Mouse (Mus musculus): ENCODE data around the gene Pon3. TPM values are rescaled to one million over a fixed set of nuclear protein-coding genes. Genes with fewer than 3 reads are reported as not detected.
A peak's percentile ranks its signal among the peaks of the same experiment; 100 is the strongest.

Gene Pon3
- polyA plus RNA-seq, 1 experiment from 2014 or later, result 27.7 TPM

DNA sequence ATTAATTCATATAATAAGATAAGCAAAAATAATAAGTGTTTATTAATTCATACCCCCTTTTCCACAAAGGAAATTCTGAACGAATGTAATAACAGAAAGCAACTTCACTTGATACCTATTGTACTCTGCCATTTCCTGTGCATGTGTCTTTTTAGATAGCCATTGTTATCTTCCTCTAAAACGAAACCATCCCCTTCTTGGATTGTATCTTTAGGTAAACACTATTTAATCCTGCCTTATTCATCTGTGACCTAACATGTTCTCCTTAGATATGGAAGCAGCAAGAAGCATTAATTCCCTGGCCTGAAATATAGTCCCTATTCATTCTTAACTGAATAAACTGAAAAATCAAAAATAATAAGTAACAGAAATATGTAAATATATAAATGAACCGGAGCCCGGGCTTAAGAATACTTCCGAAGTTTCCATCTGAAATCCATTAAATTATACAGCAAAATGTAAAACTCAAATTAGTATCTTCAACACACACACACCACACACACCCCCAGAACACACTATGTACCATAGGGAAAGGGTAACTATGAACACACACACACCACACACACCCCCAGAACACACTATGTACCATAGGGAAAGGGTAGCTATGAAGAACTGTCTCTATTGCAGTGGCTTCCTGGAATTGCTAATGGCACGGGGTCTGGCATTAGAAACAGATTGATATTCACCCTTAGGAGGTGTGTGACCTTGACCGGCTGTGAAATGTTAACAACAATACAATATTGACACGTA lies 7.3 kb upstream of the Pon3 start:
- WGBS, result 74% methylated on average over 8 of the region's 8 CpGs
- H3K4me3 ChIP-seq (ENCODE audit: low read length), result no peak overlapping the region
- H3K36me3 ChIP-seq (ENCODE audit: control insufficient read depth, insufficient read depth, low read length), result peaks cover 3% of the 10 kb centered on the region; the same call in 1 of the 2 replicates
- H3K27ac ChIP-seq (ENCODE audit: low read length), result no peak overlapping the region
- ATAC-seq, result no peak
- H3K4me1 ChIP-seq (ENCODE audit: control insufficient read depth, insufficient read depth, low read length), result no peaks in the 10 kb centered on the region
- H3K4me2 ChIP-seq (ENCODE audit: low read depth, low read length), result no peak overlapping the region
- H3K9ac ChIP-seq (ENCODE audit: low read depth, low read length), result no peak overlapping the region
- no peaks in the 10 kb centered on the region for H3K27me3 ChIP-seq (replicated peaks; ENCODE audit: control insufficient read depth, insufficient read depth, low read length)
- H3K9me3 ChIP-seq (ENCODE audit: control insufficient read depth, low read length), result no peaks in the 10 kb centered on the region

DNA sequence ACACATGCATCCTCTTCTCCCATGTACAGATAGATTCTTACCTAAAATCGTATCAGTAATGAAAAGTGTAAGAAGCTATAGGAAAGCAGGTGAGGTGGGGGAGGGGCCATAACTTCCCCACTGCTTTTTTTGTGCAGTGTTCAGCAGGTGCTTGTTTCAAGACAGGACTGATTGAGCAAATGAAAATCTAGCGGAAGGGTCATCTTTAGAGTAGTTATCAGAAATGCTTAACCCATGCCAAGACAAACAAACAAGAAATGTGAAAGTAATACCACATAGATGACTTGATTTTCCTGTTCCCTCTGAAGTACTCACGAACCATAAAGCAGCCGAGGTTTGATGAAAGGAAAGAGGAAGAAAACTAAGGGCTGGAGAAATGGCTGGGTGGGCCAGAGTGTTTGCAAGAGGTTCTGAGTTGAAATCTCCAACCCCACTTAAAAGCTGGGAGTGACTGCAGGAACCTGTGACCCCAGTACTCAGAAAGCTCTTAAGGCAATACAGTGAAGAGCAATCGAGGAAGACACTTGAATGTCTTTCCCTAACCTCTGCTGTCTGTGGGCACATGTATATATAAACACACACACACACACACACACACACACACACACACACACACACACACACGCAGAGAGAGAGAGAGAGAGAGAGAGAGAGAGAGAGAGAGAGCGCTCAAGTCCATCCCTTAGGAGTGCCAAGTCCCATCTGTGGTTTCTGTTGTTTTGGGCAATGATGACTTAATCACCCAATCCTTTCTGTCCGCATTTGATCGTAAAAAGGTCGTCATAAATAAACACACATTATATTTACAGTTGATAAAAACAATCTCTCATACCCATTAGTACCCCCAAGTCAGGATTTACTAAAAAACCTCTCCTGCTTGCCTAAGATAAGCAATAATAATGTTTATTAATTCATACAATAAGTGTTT lies 6.5 kb upstream of the Pon3 start:
- Histone ChIP-seq H3K36me3 (ENCODE audit: control insufficient read depth, insufficient read depth, low read length) (peaks cover 3% of the 10 kb centered on the region; the same call in 1 of the 2 replicates), H3K9ac (ENCODE audit: low read depth, low read length) (no peak overlapping the region), H3K27ac (ENCODE audit: low read length) (no peak overlapping the region), H3K27me3 (replicated peaks; ENCODE audit: control insufficient read depth, insufficient read depth, low read length) (no peaks in the 10 kb centered on the region), H3K4me1 (ENCODE audit: control insufficient read depth, insufficient read depth, low read length) (no peaks in the 10 kb centered on the region), H3K4me3 (ENCODE audit: low read length) (no peak overlapping the region), H3K4me2 (ENCODE audit: low read depth, low read length) (no peak overlapping the region), H3K9me3 (ENCODE audit: control insufficient read depth, low read length) (no peaks in the 10 kb centered on the region)
- no peak for ATAC-seq
- 73% methylated on average over 9 of the region's 10 CpGs for WGBS

DNA sequence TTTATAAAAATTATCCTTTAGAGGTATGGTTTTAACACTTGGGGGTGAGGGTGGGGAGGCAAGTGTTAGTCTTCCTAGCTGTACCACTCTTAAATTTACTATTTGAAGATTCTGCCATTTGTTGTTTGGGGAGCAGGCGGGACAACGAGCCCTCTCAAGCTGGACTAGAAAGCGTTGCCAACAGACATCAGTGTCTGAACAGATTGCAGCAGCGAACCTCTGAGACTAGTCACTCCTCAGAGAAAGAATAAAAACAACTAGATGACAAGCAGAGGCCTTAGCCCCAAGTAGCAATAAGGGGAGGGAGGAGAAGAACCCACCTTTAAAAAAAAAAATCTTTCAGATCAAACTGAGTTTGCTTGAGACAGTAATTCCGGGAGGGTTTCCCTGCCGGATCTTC lies 795 bp downstream of the Pon3 start:
- WGBS, result 43% methylated on average over 6 of the region's 6 CpGs
- ATAC-seq, result peak; percentile 24; the same call in 1 of the 2 replicates
- no peaks in the 10 kb centered on the region for H3K36me3 ChIP-seq (ENCODE audit: control insufficient read depth, insufficient read depth, low read length)
- peaks cover 4% of the 10 kb centered on the region; the same call in 1 of the 2 replicates for H3K4me1 ChIP-seq (ENCODE audit: control insufficient read depth, insufficient read depth, low read length)
- H3K4me2 ChIP-seq (ENCODE audit: low read depth, low read length), result peak overlapping the region; percentile 56
- H3K27me3 ChIP-seq (replicated peaks; ENCODE audit: control insufficient read depth, insufficient read depth, low read length), result no peaks in the 10 kb centered on the region
- H3K9ac ChIP-seq (ENCODE audit: low read depth, low read length), result peak overlapping the region; percentile 70
- no peak overlapping the region for H3K27ac ChIP-seq (ENCODE audit: low read length)
- H3K9me3 ChIP-seq (ENCODE audit: control insufficient read depth, low read length), result no peaks in the 10 kb centered on the region
- H3K4me3 ChIP-seq (ENCODE audit: low read length), result peak overlapping the region; percentile 56

DNA sequence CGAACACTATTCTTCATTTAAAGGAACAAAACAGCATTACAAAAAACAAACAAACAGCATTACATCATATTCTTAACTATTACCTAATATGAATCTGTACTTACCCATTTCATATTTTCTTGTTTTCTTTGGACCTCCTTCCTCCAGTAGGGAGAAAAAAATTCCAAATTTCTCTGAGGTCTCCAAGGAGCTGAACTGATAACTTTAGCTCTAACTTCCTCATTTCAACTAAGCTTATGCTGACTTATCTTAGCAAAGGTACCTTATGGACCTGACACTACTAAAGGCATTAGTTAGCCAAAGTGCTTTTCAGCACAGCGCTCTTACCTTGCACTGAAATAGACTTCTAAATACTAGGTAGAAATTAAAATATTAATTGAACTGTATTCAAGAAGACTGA lies 1.2 kb downstream of the Pon3 start:
- no peaks in the 10 kb centered on the region for H3K9me3 ChIP-seq (ENCODE audit: control insufficient read depth, low read length)
- WGBS, result 96% methylated on average over 2 of the region's 2 CpGs
- H3K9ac ChIP-seq (ENCODE audit: low read depth, low read length), result no peak overlapping the region
- ATAC-seq, result no peak
- no peak overlapping the region for H3K27ac ChIP-seq (ENCODE audit: low read length)
- H3K36me3 ChIP-seq (ENCODE audit: control insufficient read depth, insufficient read depth, low read length), result no peaks in the 10 kb centered on the region
- H3K27me3 ChIP-seq (replicated peaks; ENCODE audit: control insufficient read depth, insufficient read depth, low read length), result no peaks in the 10 kb centered on the region
- no peak overlapping the region for H3K4me2 ChIP-seq (ENCODE audit: low read depth, low read length)
- peaks cover 4% of the 10 kb centered on the region; the same call in 1 of the 2 replicates for H3K4me1 ChIP-seq (ENCODE audit: control insufficient read depth, insufficient read depth, low read length)
- H3K4me3 ChIP-seq (ENCODE audit: low read length), result no peak overlapping the region

DNA sequence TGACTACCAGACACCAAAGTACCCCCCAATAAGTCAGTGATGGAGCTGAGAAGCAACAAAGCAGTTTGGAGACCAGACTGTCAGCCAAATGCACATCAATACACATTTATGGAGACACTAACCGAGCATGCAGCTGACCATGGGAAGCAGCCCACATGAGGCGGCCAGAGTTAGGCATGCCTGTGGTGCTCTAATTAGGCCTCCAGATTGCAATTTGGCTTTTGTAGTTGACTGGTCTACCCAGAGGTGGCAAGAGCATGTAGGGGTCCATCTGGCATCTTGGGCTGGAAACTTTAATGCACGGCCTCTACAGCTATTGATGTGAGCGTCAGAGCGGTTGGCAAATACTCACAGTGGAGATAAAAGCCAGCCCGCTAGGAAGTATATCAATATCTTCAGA lies 10.2 kb downstream of the Pon3 start:
- Histone ChIP-seq H3K9ac (ENCODE audit: low read depth, low read length) (no peak overlapping the region), H3K4me2 (ENCODE audit: low read depth, low read length) (no peak overlapping the region), H3K4me3 (ENCODE audit: low read length) (no peak overlapping the region), H3K27me3 (replicated peaks; ENCODE audit: control insufficient read depth, insufficient read depth, low read length) (no peaks in the 10 kb centered on the region), H3K4me1 (ENCODE audit: control insufficient read depth, insufficient read depth, low read length) (no peaks in the 10 kb centered on the region), H3K27ac (ENCODE audit: low read length) (no peak overlapping the region), H3K9me3 (ENCODE audit: control insufficient read depth, low read length) (no peaks in the 10 kb centered on the region), H3K36me3 (ENCODE audit: control insufficient read depth, insufficient read depth, low read length) (no peaks in the 10 kb centered on the region)
- no peak for ATAC-seq
- WGBS, result 92% methylated on average over 6 of the region's 6 CpGs

DNA sequence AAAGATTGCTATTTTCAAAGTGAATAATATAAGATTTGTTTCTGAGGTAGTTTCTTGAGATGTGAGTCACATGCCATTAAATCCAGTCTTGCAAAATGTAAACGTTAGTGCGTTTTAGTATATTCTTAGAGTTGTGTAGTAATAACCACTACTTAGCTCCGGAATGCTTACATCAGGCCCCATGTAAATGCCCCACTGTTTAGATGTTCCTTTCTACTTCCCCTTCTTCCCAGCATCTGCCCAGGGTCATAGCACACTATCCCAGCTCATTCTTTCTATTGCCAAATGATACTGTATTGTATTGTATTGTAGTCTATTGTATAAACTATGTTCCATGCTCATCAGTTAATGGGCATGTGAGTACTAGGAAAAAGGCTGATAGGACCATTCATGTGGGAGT lies 17.3 kb downstream of the Pon3 start:
- Histone ChIP-seq H3K9me3 (ENCODE audit: control insufficient read depth, low read length) (no peaks in the 10 kb centered on the region), H3K27me3 (replicated peaks; ENCODE audit: control insufficient read depth, insufficient read depth, low read length) (no peaks in the 10 kb centered on the region), H3K4me1 (ENCODE audit: control insufficient read depth, insufficient read depth, low read length) (no peaks in the 10 kb centered on the region), H3K36me3 (ENCODE audit: control insufficient read depth, insufficient read depth, low read length) (no peaks in the 10 kb centered on the region), H3K9ac (ENCODE audit: low read depth, low read length) (no peak overlapping the region), H3K4me3 (ENCODE audit: low read length) (no peak overlapping the region), H3K4me2 (ENCODE audit: low read depth, low read length) (no peak overlapping the region), H3K27ac (ENCODE audit: low read length) (no peak overlapping the region)
- no peak for ATAC-seq
- 67% methylated on average over 3 of the region's 3 CpGs for WGBS

DNA sequence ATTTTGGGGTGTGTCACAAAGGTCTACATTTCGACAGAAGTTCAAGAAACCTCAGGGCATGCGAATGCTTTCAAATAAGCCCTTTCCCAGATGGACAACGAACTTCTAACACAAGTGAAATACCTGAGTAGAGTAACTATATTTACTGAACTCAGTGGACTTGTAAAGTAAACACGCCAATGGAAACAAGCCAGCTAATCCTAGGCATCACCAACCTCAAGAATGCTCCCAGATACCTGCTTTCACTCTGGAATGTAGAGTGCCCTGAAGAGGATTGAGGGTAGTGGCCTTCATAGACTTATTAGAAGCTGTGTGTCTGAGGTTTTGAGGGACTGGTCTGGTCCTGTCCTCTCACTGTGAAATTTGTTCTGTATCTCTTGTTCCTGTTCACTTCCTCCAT lies 18.6 kb downstream of the Pon3 start:
- H3K4me2 ChIP-seq (ENCODE audit: low read depth, low read length), result no peak overlapping the region
- 73% methylated on average over 4 of the region's 4 CpGs for WGBS
- no peak for ATAC-seq
- H3K27ac ChIP-seq (ENCODE audit: low read length), result no peak overlapping the region
- no peaks in the 10 kb centered on the region for H3K9me3 ChIP-seq (ENCODE audit: control insufficient read depth, low read length)
- no peaks in the 10 kb centered on the region for H3K27me3 ChIP-seq (replicated peaks; ENCODE audit: control insufficient read depth, insufficient read depth, low read length)
- H3K36me3 ChIP-seq (ENCODE audit: control insufficient read depth, insufficient read depth, low read length), result no peaks in the 10 kb centered on the region
- no peak overlapping the region for H3K4me3 ChIP-seq (ENCODE audit: low read length)
- H3K4me1 ChIP-seq (ENCODE audit: control insufficient read depth, insufficient read depth, low read length), result no peaks in the 10 kb centered on the region
- no peak overlapping the region for H3K9ac ChIP-seq (ENCODE audit: low read depth, low read length)

DNA sequence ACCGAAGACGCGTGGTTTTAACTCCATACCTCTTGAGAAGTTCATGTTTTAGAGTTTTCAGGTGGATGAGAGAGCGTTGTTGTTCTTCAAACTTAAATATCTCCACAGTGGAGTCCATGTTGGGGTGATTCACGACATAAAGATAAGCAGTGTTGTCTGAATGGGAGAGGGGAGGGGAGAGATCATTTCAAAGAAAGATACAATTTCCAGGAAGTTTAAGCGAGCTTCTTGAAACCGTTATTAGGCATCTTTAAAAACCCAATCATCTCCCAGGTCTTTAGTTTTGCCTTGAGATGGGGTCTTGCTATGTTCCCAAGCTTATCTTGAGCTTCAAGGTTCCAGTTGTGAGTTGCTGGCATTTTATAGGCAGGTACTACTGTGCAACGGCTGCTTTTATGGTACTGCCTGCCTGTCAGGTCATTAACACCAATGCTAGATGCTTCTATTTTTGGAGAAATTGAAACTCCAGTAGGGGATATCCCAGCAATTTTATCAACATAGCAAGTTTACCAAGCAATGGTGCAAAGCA lies 19.2 kb downstream of the Pon3 start:
- WGBS, result 85% methylated on average over 8 of the region's 8 CpGs
- ATAC-seq, result no peak
- Histone ChIP-seq H3K9me3 (ENCODE audit: control insufficient read depth, low read length) (no peaks in the 10 kb centered on the region), H3K4me3 (ENCODE audit: low read length) (no peak overlapping the region), H3K9ac (ENCODE audit: low read depth, low read length) (no peak overlapping the region), H3K27me3 (replicated peaks; ENCODE audit: control insufficient read depth, insufficient read depth, low read length) (no peaks in the 10 kb centered on the region), H3K27ac (ENCODE audit: low read length) (no peak overlapping the region), H3K4me1 (ENCODE audit: control insufficient read depth, insufficient read depth, low read length) (no peaks in the 10 kb centered on the region), H3K4me2 (ENCODE audit: low read depth, low read length) (no peak overlapping the region), H3K36me3 (ENCODE audit: control insufficient read depth, insufficient read depth, low read length) (no peaks in the 10 kb centered on the region)

DNA sequence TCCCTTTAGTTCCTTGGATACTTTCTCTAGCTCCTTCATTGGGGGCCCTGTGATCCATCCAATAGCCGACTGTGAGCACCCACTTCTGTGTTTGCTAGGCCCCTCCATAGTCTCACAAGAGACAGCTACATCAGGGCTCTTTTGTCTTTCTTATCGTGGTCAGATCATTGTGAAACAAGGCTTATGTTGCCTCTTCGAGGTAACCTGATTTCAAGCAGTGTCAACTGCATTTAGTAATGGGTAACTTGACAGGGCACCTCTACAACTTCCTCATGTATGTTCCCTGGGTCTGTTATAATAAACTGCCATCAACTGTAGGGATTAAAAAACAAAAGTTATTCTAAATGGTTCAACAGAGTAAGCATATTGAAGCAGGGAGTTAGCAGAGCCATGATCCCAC lies 21.5 kb downstream of the Pon3 start:
- Histone ChIP-seq H3K4me2 (ENCODE audit: low read depth, low read length) (no peak overlapping the region), H3K9ac (ENCODE audit: low read depth, low read length) (no peak overlapping the region), H3K27ac (ENCODE audit: low read length) (no peak overlapping the region), H3K27me3 (replicated peaks; ENCODE audit: control insufficient read depth, insufficient read depth, low read length) (no peaks in the 10 kb centered on the region), H3K4me3 (ENCODE audit: low read length) (no peak overlapping the region), H3K36me3 (ENCODE audit: control insufficient read depth, insufficient read depth, low read length) (no peaks in the 10 kb centered on the region), H3K9me3 (ENCODE audit: control insufficient read depth, low read length) (no peaks in the 10 kb centered on the region), H3K4me1 (ENCODE audit: control insufficient read depth, insufficient read depth, low read length) (no peaks in the 10 kb centered on the region)
- no peak for ATAC-seq
- 64% methylated on average over 3 of the region's 3 CpGs for WGBS
